ENCODE assay signal across 9 mouse cellular contexts in the genomic region with DNA sequence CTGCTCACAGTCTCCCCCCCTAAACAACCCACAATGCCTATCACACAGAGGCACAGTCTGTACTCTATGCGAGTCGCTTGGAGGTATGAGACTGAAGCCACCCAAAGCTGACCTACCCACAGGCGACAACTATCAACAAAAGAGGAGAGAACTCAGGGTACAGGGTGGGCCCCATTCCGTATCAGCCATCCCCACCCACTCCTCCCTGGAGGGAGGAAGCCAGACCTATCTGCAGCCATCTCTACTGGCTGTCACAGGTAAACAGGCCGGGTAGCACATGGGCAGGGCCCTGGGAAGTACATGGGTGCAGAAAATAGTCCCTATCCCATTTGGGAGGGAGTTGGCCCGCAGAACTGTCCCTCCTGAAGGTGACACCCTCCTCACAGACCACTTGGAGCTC. TPM values are rescaled to one million over a fixed set of nuclear protein-coding genes. Genes with fewer than 3 reads are reported as not detected.
A peak's percentile ranks its signal among the peaks of the same experiment; 100 is the strongest.
DNase-seq lines count a peak whose midpoint lies in the region; ATAC-seq and TF ChIP-seq lines count a peak whose summit lies in the region.
"Had no signal": no experiment of that assay in that cellular context is flagged by ENCODE, and none has a peak within 500 bp of the region (broad histone marks: within the 10 kb centered on the region; RNA-seq: fewer than 3 reads in every experiment).

No protein-coding gene starts in this region.

- peak; percentile 41; the same call in 1 of the 2 replicates for TF ChIP-seq EP300 in lung, postnatal 0 days (IDR thresholded peaks at IDR 0.05)

- TF ChIP-seq CTCF in lung, postnatal 0 days (IDR thresholded peaks at IDR 0.05): no peak

- WGBS in heart, embryonic 10.5 days: 55% methylated on average over 6 of the region's 6 CpGs
- WGBS in lung, postnatal 0 days: 65% methylated on average over 6 of the region's 6 CpGs
- WGBS in limb, embryonic 12.5 days: 80% methylated on average over 6 of the region's 6 CpGs
- 56% methylated on average over 6 of the region's 6 CpGs for WGBS in stomach, embryonic 15.5 days

- H3K4me2 ChIP-seq in lung, postnatal 0 days (replicated peaks; ENCODE audit: low read depth, low read length): no peak overlapping the region
- H3K4me2 ChIP-seq in limb, embryonic 12.5 days: no peak overlapping the region
- H3K4me2 ChIP-seq in stomach, embryonic 15.5 days: no peak overlapping the region

- H3K36me3 ChIP-seq in heart, embryonic 10.5 days: peaks cover 21% of the 10 kb centered on the region
- H3K36me3 ChIP-seq in lung, postnatal 0 days (ENCODE audit: insufficient read depth, low read length): no peaks in the 10 kb centered on the region
- no peaks in the 10 kb centered on the region for H3K36me3 ChIP-seq in limb, embryonic 12.5 days
- H3K36me3 ChIP-seq in stomach, embryonic 15.5 days: no peaks in the 10 kb centered on the region

- no peak for DNase-seq in heart, embryonic 10.5 days (ENCODE audit: low spot score)
- DNase-seq in heart, adult 9 months (ENCODE audit: low spot score in 2 of 2): no peak
- no peak for DNase-seq in lung, postnatal 0 days (ENCODE audit: low spot score)
- no peak for DNase-seq in lung, postnatal 25 days (ENCODE audit: low spot score)
- no peak for DNase-seq in spleen, postnatal 14 days (ENCODE audit: low spot score in 2 of 2)
- no peak for DNase-seq in cerebellum, adult 11-12 months
- DNase-seq: layer of hippocampus, adult 9-11 months had no signal

- no peaks in the 10 kb centered on the region for H3K9me3 ChIP-seq in heart, embryonic 10.5 days
- no peaks in the 10 kb centered on the region for H3K9me3 ChIP-seq in lung, postnatal 0 days (ENCODE audit: low read length)
- no peaks in the 10 kb centered on the region for H3K9me3 ChIP-seq in limb, embryonic 12.5 days
- no peaks in the 10 kb centered on the region for H3K9me3 ChIP-seq in stomach, embryonic 15.5 days

- peaks cover 78% of the 10 kb centered on the region for H3K4me1 ChIP-seq in heart, embryonic 10.5 days
- H3K4me1 ChIP-seq in lung, postnatal 0 days (ENCODE audit: insufficient read depth, low read depth, low read length): peaks cover 46% of the 10 kb centered on the region
- H3K4me1 ChIP-seq in limb, embryonic 12.5 days (replicated peaks): peaks cover 50% of the 10 kb centered on the region
- H3K4me1 ChIP-seq in stomach, embryonic 15.5 days: peaks cover 46% of the 10 kb centered on the region

- no peaks in the 10 kb centered on the region for H3K27me3 ChIP-seq in heart, embryonic 10.5 days (ENCODE audit: insufficient read depth, poor library complexity, severe bottlenecking)
- no peaks in the 10 kb centered on the region for H3K27me3 ChIP-seq in lung, postnatal 0 days (replicated peaks; ENCODE audit: insufficient read depth, low read length)
- no peaks in the 10 kb centered on the region for H3K27me3 ChIP-seq in limb, embryonic 12.5 days
- H3K27me3 ChIP-seq in stomach, embryonic 15.5 days (replicated peaks): no peaks in the 10 kb centered on the region

- no peak for ATAC-seq in lung, postnatal 0 days
- no peak for ATAC-seq in limb, embryonic 12.5 days (ENCODE audit: insufficient number of reproducible peaks, insufficient read depth, low FRiP score, low TSS enrichment, low read depth)
- peak; percentile 69; the same call in 1 of the 2 replicates for ATAC-seq in stomach, embryonic 15.5 days (ENCODE audit: insufficient read depth, low FRiP score, low read depth)

- no peak overlapping the region for H3K9ac ChIP-seq in lung, postnatal 0 days (replicated peaks; ENCODE audit: low read depth)
- H3K9ac ChIP-seq in limb, embryonic 12.5 days (replicated peaks): no peak overlapping the region
- no peak overlapping the region for H3K9ac ChIP-seq in stomach, embryonic 15.5 days

- peak overlapping the region; percentile 87 for H3K27ac ChIP-seq in heart, embryonic 10.5 days
- H3K27ac ChIP-seq in lung, postnatal 0 days (ENCODE audit: low read length): peak overlapping the region; percentile 90; the same call in 1 of the 2 replicates
- H3K27ac ChIP-seq in limb, embryonic 12.5 days: peak overlapping the region; percentile 75; the same call in 1 of the 2 replicates
- 0 out of 2 replicates have a peak overlapping the region, but pooled peaks have one; percentile 84 for H3K27ac ChIP-seq in stomach, embryonic 15.5 days

- peak overlapping the region; percentile 24 for H3K4me3 ChIP-seq in heart, embryonic 10.5 days
- H3K4me3 ChIP-seq in lung, postnatal 0 days (ENCODE audit: low read depth, low read length): no peak overlapping the region
- H3K4me3 ChIP-seq in limb, embryonic 12.5 days (replicated peaks): no peak overlapping the region
- H3K4me3 ChIP-seq in stomach, embryonic 15.5 days (replicated peaks): no peak overlapping the region

RNA-seq across cellular contexts. Expression of a gene that starts 26.1 kb away (rescaled TPM):
- polyA plus RNA-seq in heart, embryonic 10.5 days (2016; fragmentation: Nextera tagmentation; extraction: Ambion mirVana): 23.7 and 29.3 TPM in 2 replicates
- 27.3 and 31.3 TPM in 2 replicates for polyA plus RNA-seq in lung, postnatal 0 days (2015; fragmentation: Nextera tagmentation; extraction: Ambion mirVana)
- 11.9 and 13.9 TPM in 2 replicates for polyA plus RNA-seq in limb, embryonic 12.5 days (2016; fragmentation: Nextera tagmentation; extraction: Ambion mirVana)
- 12.8 and 16.3 TPM in 2 replicates for polyA plus RNA-seq in stomach, embryonic 15.5 days (2015; fragmentation: Nextera tagmentation; extraction: Ambion mirVana)

RNA-seq across cellular contexts. Expression of a gene that starts 42.8 kb away (rescaled TPM):
- 47.6 TPM in 2 replicates for polyA plus RNA-seq in heart, embryonic 10.5 days (2016; fragmentation: Nextera tagmentation; extraction: Ambion mirVana)
- polyA plus RNA-seq in lung, postnatal 0 days (2015; fragmentation: Nextera tagmentation; extraction: Ambion mirVana): 7.4 and 7.7 TPM in 2 replicates
- 52.3 and 52.7 TPM in 2 replicates for polyA plus RNA-seq in limb, embryonic 12.5 days (2016; fragmentation: Nextera tagmentation; extraction: Ambion mirVana)
- polyA plus RNA-seq in stomach, embryonic 15.5 days (2015; fragmentation: Nextera tagmentation; extraction: Ambion mirVana): 34.9 and 37.0 TPM in 2 replicates

RNA-seq across cellular contexts. Expression of a gene that starts 49.1 kb away (rescaled TPM):
- polyA plus RNA-seq in heart, embryonic 10.5 days (2016; fragmentation: Nextera tagmentation; extraction: Ambion mirVana): 40.5 and 45.9 TPM in 2 replicates
- 21.2 and 25.9 TPM in 2 replicates for polyA plus RNA-seq in lung, postnatal 0 days (2015; fragmentation: Nextera tagmentation; extraction: Ambion mirVana)
- polyA plus RNA-seq in limb, embryonic 12.5 days (2016; fragmentation: Nextera tagmentation; extraction: Ambion mirVana): 79.5 and 80.5 TPM in 2 replicates
- polyA plus RNA-seq in stomach, embryonic 15.5 days (2015; fragmentation: Nextera tagmentation; extraction: Ambion mirVana): 44.8 and 45.6 TPM in 2 replicates

RNA-seq across cellular contexts. Expression of a gene that starts 49.1 kb away (rescaled TPM):
- polyA plus RNA-seq in heart, embryonic 10.5 days (2016; fragmentation: Nextera tagmentation; extraction: Ambion mirVana): 37.1 and 38.8 TPM in 2 replicates
- 49.4 and 52.7 TPM in 2 replicates for polyA plus RNA-seq in lung, postnatal 0 days (2015; fragmentation: Nextera tagmentation; extraction: Ambion mirVana)
- polyA plus RNA-seq in limb, embryonic 12.5 days (2016; fragmentation: Nextera tagmentation; extraction: Ambion mirVana): 45.8 and 46.4 TPM in 2 replicates
- 35.1 and 38.5 TPM in 2 replicates for polyA plus RNA-seq in stomach, embryonic 15.5 days (2015; fragmentation: Nextera tagmentation; extraction: Ambion mirVana)

RNA-seq across cellular contexts. Expression of a gene that starts 51.7 kb away (rescaled TPM):
- 318 and 361 TPM in 2 replicates for polyA plus RNA-seq in heart, embryonic 10.5 days (2016; fragmentation: Nextera tagmentation; extraction: Ambion mirVana)
- polyA plus RNA-seq in lung, postnatal 0 days (2015; fragmentation: Nextera tagmentation; extraction: Ambion mirVana): 203 and 206 TPM in 2 replicates
- 299 and 305 TPM in 2 replicates for polyA plus RNA-seq in limb, embryonic 12.5 days (2016; fragmentation: Nextera tagmentation; extraction: Ambion mirVana)
- polyA plus RNA-seq in stomach, embryonic 15.5 days (2015; fragmentation: Nextera tagmentation; extraction: Ambion mirVana): 354 and 399 TPM in 2 replicates
